Mouse (Mus musculus) hindbrain, embryonic 16.5 days (tissue): ENCODE measurements around the gene Eng. TPM values are rescaled to one million over a fixed set of nuclear protein-coding genes. Genes with fewer than 3 reads are reported as not detected.

ENCODE experiments used
- ATAC-seq: fragments of 200-750 bp; cut with Nextera tagmentation; 2 replicates; pipeline ENCODE4 v1.8.0; 2017; ENCODE audit warnings: moderate TSS enrichment, moderate library complexity
- H3K27ac ChIP-seq: fragments of 300-500 bp; sonication (generic); 2 replicates; pipeline ENCODE4 v1.5.1; 2014; ENCODE audit warnings: low read depth, mild to moderate bottlenecking, control low read depth, low read length, moderate library complexity
- H3K27me3 ChIP-seq: fragments of 300-500 bp; sonication (generic); replicated peaks from 2 replicates; pipeline ENCODE4 v1.6.1; 2014; ENCODE audit warnings: low read length; ENCODE audit not compliant: control insufficient read depth, insufficient read depth
- H3K36me3 ChIP-seq: fragments of 300-500 bp; sonication (generic); 2 replicates; pipeline ENCODE4 v1.6.1; 2014; ENCODE audit warnings: mild to moderate bottlenecking, low read length, moderate library complexity, mixed read lengths; ENCODE audit not compliant: control insufficient read depth, insufficient read depth
- H3K4me1 ChIP-seq: fragments of 300-500 bp; sonication (generic); 2 replicates; pipeline ENCODE4 v1.6.1; 2014; ENCODE audit warnings: low read depth, low read length; ENCODE audit not compliant: control insufficient read depth, insufficient read depth
- H3K4me2 ChIP-seq: fragments of 300-500 bp; sonication (generic); 2 replicates; pipeline ENCODE4 v1.6.1; 2014; ENCODE audit warnings: mild to moderate bottlenecking, low read length, control low read depth, moderate library complexity
- H3K4me3 ChIP-seq: fragments of 300-500 bp; sonication (generic); 2 replicates; pipeline ENCODE4 v1.5.1; 2014; ENCODE audit warnings: mild to moderate bottlenecking, low read length, control low read depth, moderate library complexity
- H3K9ac ChIP-seq: fragments of 300-500 bp; sonication (generic); 2 replicates; pipeline ENCODE4 v1.6.1; 2014; ENCODE audit warnings: low read depth, mild to moderate bottlenecking, control low read depth, low read length, moderate library complexity
- H3K9me3 ChIP-seq: fragments of 300-500 bp; sonication (generic); 2 replicates; pipeline ENCODE4 v1.6.1; 2014; ENCODE audit warnings: mild to moderate bottlenecking, low read length, moderate library complexity; ENCODE audit not compliant: control insufficient read depth
- WGBS: fragments of 180-500 bp; shearing (Covaris S2); extraction: QIAGEN DNeasy Blood & Tissue Kit; methylation state at CpG from one replicate; pipeline ENCODE4 v1.1.7; 2014; 5-methylcytosine and 5-hydroxymethylcytosine counted together
- polyA plus RNA-seq: library from polyadenylated mRNA; unstranded; fragments of >200 nt; fragmentation: Nextera tagmentation; extraction: Ambion mirVana; gene quantifications from 2 replicates; pipeline ENCODE4 v1.2.1, GENCODE M21; 2015

The Eng gene
- polyA plus RNA-seq, 1 experiment from 2014 or later, result 34.2 TPM

DNA sequence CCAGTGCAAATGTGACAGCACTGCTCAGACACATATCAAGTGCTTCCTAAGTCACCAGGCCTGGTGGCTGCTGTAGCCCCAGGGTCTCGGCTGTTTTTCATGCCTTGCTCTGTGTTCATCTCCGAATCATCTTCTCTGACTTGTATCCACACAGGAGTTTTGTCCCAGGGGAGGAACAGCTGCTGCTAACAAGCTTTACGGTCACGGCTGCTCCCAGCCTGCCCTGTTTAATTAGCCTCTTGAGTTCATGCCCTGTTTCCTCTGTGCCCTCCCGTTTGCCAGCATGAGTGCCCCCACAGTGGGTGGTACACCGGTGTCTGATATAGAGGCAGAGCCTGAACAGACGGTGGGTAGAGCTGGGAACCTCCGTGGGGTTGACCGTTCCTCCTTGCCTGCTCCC is 28.3 kb upstream of the Eng start:
- Histone ChIP-seq H3K27ac (no peak overlapping the region), H3K9ac (no peak overlapping the region), H3K4me2 (no peak overlapping the region), H3K4me3 (no peak overlapping the region), H3K36me3 (peaks cover 12% of the 10 kb centered on the region), H3K4me1 (peaks cover 13% of the 10 kb centered on the region), H3K27me3 (no peaks in the 10 kb centered on the region), H3K9me3 (no peaks in the 10 kb centered on the region; the same call in 1 of the 2 replicates)
- no peak; the same call in 1 of the 2 replicates for ATAC-seq
- 53% methylated on average over 9 of the region's 9 CpGs for WGBS

DNA sequence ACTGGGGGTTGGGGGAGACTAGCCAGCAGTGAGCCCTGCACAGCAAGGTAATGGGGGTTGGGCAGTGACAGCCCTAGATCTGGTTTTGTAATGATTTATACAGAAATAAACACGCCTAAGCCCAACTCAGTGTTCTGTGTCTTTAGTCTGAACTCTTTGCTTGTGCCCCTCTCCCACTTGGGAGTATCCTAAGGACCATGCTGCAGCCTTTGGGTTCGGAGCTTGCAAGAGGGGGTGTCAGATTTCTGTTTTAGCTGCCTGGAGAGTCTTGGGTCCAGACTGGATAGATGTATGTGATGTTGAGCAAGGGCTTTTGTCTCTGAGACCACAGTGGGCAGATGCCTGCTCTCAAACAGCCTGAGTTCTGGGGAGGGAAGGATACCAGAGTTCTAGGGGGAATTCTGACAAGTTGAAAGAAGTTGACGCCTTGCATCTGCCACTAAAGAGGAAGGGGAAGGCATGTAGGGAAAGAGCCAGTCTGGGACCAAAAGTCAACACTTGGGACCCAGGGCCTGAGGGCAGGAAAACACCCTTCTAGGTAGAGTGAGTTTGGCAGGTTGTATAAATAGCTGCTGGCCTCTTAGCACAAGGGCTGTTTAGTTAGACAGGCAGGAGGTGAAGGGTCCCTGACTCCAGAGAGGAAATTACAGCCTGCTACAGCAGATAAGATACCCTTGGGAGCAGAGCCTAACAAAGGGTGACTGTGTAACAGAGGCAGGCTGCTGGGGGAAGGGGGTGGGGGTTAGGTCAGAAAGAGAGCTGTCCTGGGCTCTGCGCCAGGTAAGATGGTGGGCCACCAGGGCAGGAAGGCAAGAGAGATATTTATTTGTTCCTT is 25.5 kb upstream of the Eng start:
- H3K4me1 ChIP-seq, result peaks cover 25% of the 10 kb centered on the region

DNA sequence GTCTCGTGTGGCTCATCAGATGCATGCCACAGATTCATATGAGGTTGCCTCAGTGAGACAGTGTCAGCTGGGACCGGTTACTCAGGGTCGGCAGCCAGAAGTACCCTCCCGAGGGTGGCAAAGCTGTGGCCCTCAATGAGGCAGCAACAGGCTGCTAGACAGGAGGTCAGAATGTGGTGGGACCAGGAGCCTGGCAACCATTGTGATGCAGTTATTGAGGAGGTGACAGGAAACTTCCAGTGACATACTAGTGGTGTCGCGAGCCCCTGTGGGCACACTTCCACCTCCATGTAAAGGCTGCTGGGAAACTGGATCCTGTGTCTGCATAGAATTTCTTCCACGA is 24.9 kb upstream of the Eng start, which contains the start of gene Ak1:
Gene Ak1, plus strand, starts transcription at position 242 of the 343 bp plus-strand sequence.
- H3K27me3 ChIP-seq, result no peaks in the 10 kb centered on the region
- WGBS, result 34% methylated on average over 7 of the region's 7 CpGs
- H3K4me3 ChIP-seq, result no peak within 1 kb of the TSS
- H3K4me1 ChIP-seq, result peaks cover 30% of the 10 kb centered on the region
- no peak within 1 kb of the TSS for H3K4me2 ChIP-seq
- ATAC-seq, result 0 out of 2 replicates have a peak, but pooled peaks have one; percentile 1
- H3K9ac ChIP-seq, result peak within 1 kb of the TSS; percentile 28; the same call in 1 of the 2 replicates
- H3K36me3 ChIP-seq, result peaks cover 4% of the 10 kb centered on the region
- H3K27ac ChIP-seq, result peak within 1 kb of the TSS; percentile 44; the same call in 1 of the 2 replicates
- H3K9me3 ChIP-seq, result no peaks in the 10 kb centered on the region; the same call in 1 of the 2 replicates

More for the DNA sequence above, 25.5 kb upstream of the Eng start:
- Histone ChIP-seq H3K36me3 (peaks cover 4% of the 10 kb centered on the region), H3K27ac (peak overlapping the region; percentile 44; the same call in 1 of the 2 replicates), H3K9me3 (no peaks in the 10 kb centered on the region; the same call in 1 of the 2 replicates), H3K4me3 (no peak overlapping the region), H3K27me3 (no peaks in the 10 kb centered on the region), H3K9ac (peak overlapping the region; percentile 28; the same call in 1 of the 2 replicates), H3K4me2 (no peak overlapping the region)
- 0 out of 2 replicates have a peak, but pooled peaks have one; percentile 5 for ATAC-seq
- whole genome bisulfite sequencing, result 39% methylated on average over 4 of the region's 4 CpGs

DNA sequence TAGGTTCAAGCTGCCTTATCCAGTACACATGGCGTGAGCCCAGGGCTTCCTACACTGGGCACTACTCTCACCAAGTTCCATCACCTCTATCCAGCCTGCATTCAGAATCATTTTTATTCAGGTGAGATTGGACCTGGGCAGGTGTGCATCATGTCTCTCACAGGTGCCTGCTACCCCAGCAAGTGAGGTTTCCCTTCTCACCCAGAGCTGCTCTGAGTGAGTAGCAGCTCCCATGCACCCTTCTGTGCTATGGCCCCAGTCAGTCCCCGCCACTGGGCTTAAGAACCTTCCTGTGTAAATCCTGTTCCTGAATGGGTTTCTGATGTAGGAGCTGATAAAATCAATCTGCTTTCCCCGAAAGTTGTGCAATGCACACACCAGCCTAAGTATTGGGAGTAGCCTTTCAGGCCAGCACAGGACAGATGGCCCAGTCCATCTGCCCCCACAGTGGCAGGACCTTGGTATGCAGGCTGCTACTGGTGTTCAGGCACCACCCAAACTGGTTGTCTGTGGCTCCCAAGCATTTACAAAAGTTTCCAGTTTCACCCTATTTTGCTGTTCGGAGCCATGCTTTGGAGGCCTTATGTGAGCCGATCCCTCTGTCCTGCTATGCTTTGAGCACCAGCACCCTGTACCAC is 22.2 kb upstream of the Eng start:
- H3K27ac ChIP-seq, result no peak overlapping the region
- H3K4me2 ChIP-seq, result no peak overlapping the region
- no peak for ATAC-seq
- peaks cover 52% of the 10 kb centered on the region for H3K4me1 ChIP-seq
- WGBS, result 80% methylated on average over 5 of the region's 5 CpGs
- 0 out of 2 replicates have a peak, but pooled peaks cover under 1% of the 10 kb centered on the region for H3K36me3 ChIP-seq
- H3K4me3 ChIP-seq, result no peak overlapping the region
- no peaks in the 10 kb centered on the region for H3K9me3 ChIP-seq
- H3K27me3 ChIP-seq, result no peaks in the 10 kb centered on the region
- H3K9ac ChIP-seq, result no peak overlapping the region

DNA sequence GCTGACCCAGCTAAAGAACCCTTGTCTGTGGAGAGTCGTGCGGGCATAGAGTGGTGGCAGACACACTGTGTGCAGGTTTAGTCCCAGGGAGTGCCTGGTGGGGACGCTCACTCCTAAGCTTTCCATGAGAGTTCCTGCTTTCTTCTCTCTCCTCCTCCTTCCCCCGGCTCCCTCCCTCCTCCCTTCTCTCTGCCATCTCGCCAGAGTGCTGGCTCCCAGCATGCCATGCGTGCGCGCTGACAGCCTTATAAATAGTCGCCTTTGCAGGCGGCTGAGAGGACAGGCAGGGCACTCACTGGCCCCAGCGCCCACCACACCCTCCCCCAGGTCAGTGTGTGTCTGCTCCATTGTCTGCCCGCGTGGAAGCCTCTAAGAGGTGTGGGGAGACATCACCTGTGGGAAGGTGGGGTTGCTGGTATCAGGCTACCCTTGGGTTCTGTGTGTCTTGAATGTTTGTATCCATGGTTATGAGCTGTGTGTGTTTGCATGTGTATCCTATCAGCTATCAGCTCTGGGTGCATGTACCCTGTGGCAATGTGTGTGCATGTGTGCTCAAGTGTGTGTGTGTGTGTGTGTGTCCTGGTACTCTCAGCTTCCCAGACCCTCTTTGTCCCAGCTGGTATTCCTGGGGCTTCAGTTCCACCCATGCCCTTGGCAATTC is 21.1 kb upstream of the Eng start:
- Histone ChIP-seq H3K36me3 (no peaks in the 10 kb centered on the region), H3K4me3 (peak overlapping the region; percentile 44), H3K9ac (peak overlapping the region; percentile 72), H3K4me2 (peak overlapping the region; percentile 78), H3K9me3 (no peaks in the 10 kb centered on the region), H3K27me3 (no peaks in the 10 kb centered on the region), H3K27ac (peak overlapping the region; percentile 84), H3K4me1 (peaks cover 57% of the 10 kb centered on the region)
- 1% methylated on average over 13 of the region's 13 CpGs for WGBS
- peak; percentile 70 for ATAC-seq

DNA sequence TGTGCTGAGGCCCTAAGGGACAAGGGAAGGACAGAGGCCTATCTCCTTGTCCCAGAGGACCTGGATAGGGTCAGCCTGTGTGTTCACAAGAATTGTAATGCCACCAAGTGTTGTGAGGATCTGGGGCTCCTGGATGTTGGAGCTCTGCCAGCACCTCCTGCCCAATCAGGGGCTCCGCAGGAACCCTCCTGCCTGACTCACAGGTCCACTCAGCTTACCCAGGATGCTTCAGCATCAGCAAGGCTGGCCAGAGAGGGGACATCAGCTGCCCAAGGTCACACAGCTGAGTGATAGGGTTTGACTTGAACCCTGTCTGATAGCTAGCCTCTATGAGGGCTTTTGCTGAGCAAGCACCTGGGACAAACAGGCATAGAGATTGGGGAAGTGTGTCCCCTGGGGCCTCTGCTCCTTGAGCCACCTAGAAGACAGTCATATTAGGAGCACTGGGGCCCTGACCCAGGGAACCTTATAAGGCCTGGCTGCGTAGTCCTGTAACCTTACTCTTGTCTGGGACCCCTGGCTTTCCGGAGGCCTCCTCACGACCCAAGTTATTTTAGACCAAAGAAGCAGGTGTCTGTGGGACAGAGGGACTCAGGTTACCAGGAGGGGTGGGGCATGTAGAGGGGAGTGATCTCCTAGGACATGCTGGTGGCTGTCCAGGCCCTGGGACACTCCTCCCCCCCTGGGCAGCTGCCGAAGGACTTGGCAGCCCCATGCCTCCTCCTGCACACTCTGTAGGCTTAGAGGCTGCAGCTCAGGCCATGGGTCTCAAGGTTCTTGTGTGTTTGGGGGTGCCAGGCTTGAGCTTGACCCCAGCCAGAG is 20.3 kb upstream of the Eng start:
- H3K4me3 ChIP-seq, result peak overlapping the region; percentile 44
- H3K9me3 ChIP-seq, result no peaks in the 10 kb centered on the region
- ATAC-seq, result no peak
- no peaks in the 10 kb centered on the region for H3K27me3 ChIP-seq
- no peaks in the 10 kb centered on the region for H3K36me3 ChIP-seq
- H3K27ac ChIP-seq, result peak overlapping the region; percentile 84
- H3K4me1 ChIP-seq, result peaks cover 50% of the 10 kb centered on the region
- peak overlapping the region; percentile 78 for H3K4me2 ChIP-seq
- peak overlapping the region; percentile 72 for H3K9ac ChIP-seq
- 63% methylated on average over 5 of the region's 5 CpGs for WGBS

DNA sequence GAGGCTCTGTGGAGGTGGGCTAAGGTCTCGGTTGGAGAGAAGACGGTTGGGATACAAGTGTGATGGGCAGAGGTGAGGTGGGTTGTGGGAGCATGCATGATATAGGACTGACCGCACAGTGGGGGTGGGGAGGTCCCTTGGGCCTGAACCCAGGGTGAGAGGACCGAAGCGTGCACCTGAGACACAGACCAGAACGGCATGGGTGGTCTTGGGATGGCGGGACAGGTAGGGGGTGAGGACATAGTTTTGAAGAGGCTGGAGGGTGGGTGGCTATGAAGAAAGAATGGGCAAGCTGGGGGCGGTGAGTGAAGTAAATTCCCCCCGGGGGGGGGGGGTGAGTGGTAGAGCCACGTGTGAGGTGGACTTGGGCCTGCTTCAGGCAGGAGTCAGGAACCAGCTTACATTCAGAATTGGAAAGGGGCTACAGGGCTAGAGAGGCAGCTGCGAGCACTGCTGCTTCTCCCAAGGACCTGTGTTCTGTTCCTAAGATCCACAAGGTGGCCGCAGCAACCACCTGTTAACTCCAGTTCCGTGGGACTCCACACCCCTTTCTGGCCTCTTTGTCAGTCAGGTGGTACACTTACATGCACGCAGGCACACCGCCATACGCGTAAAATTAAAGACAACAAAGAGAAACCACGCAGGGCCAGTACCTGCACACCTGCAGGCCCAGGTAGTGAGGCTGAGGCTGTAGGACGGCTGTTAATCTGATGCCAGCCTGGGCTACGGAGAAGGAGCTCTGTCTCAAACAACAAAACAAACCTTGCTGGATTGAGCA is 18.9 kb upstream of the Eng start:
- Histone ChIP-seq H3K27ac (no peak overlapping the region), H3K4me2 (no peak overlapping the region)
- WGBS, result 68% methylated on average over 20 of the region's 20 CpGs

DNA sequence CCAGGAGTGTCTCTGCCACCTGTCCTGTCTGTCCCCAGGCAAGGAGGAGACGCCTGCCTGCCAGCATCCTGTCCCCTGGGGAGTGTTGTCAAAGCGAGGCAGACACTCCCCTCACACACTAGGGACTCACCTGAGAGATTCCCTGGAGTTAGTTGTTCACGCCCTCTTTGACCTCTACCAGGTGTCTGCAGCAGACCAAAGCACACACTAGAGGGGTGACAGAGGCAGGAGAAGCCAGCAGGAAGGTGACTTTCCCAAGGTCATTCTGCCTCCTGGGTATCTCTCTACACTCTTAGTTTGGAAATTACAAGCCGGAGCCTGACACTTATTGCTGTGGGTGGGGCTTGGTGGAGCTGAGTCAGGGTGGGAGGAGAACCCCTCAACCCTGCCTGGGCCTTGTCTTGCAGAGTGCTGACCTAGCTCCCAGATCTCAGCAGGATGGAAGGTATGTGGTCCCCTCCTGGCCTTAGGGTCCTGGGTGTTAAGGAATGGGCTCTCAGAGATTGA is 18.3 kb upstream of the Eng start:
- Histone ChIP-seq H3K4me3 (no peak overlapping the region), H3K9ac (0 out of 2 replicates have a peak overlapping the region, but pooled peaks have one; percentile 16), H3K36me3 (no peaks in the 10 kb centered on the region), H3K4me2 (peak overlapping the region; percentile 13; the same call in 1 of the 2 replicates), H3K9me3 (no peaks in the 10 kb centered on the region), H3K4me1 (peaks cover 45% of the 10 kb centered on the region), H3K27ac (peak overlapping the region; percentile 70; the same call in 1 of the 2 replicates), H3K27me3 (no peaks in the 10 kb centered on the region)
- no peak for ATAC-seq
- 67% methylated on average over 4 of the region's 4 CpGs for WGBS

More for the DNA sequence above, 18.9 kb upstream of the Eng start:
- no peaks in the 10 kb centered on the region for H3K27me3 ChIP-seq
- ATAC-seq, result no peak
- peaks cover 45% of the 10 kb centered on the region for H3K4me1 ChIP-seq
- H3K4me3 ChIP-seq, result no peak overlapping the region
- H3K36me3 ChIP-seq, result no peaks in the 10 kb centered on the region
- H3K9me3 ChIP-seq, result no peaks in the 10 kb centered on the region
- H3K9ac ChIP-seq, result no peak overlapping the region
